Mouse (Mus musculus) stomach, embryonic 16.5 days (tissue): ENCODE data around the gene Tsc22d2. TPM values are rescaled to one million over a fixed set of nuclear protein-coding genes. Genes with fewer than 3 reads are reported as not detected.

Experiments
- ATAC-seq: fragments of 200-750 bp; cut with Nextera tagmentation; 2 replicates; pipeline ENCODE4 v1.8.0; 2017; ENCODE audit warnings: moderate number of reproducible peaks, moderate TSS enrichment; ENCODE audit not compliant: insufficient read depth, low FRiP score
- H3K27ac ChIP-seq: fragments of 300-500 bp; sonication (generic); 2 replicates; pipeline ENCODE4 v1.5.1; 2014; ENCODE audit warnings: low read length
- H3K27me3 ChIP-seq: fragments of 300-500 bp; sonication (generic); 2 replicates; pipeline ENCODE4 v1.6.1; 2014; ENCODE audit warnings: low read length, control low read depth, mixed read lengths; ENCODE audit not compliant: control insufficient read depth, insufficient read depth
- H3K36me3 ChIP-seq: fragments of 300-500 bp; sonication (generic); 2 replicates; pipeline ENCODE4 v1.6.1; 2014; ENCODE audit warnings: low read length; ENCODE audit not compliant: control insufficient read depth, insufficient read depth
- H3K4me1 ChIP-seq: fragments of 300-500 bp; sonication (generic); 2 replicates; pipeline ENCODE4 v1.6.1; 2014; ENCODE audit warnings: low read length, control low read depth, mixed read lengths; ENCODE audit not compliant: control insufficient read depth, insufficient read depth
- H3K4me2 ChIP-seq: fragments of 300-500 bp; sonication (generic); 2 replicates; pipeline ENCODE4 v1.6.1; 2014; ENCODE audit warnings: low read depth, low read length, mixed read lengths
- H3K4me3 ChIP-seq: fragments of 300-500 bp; sonication (generic); replicated peaks from 2 replicates; pipeline ENCODE4 v1.5.1; 2014; ENCODE audit warnings: mild to moderate bottlenecking, low read length
- H3K9ac ChIP-seq: fragments of 300-500 bp; sonication (generic); 2 replicates; pipeline ENCODE4 v1.6.1; 2014; ENCODE audit warnings: low read length
- H3K9me3 ChIP-seq: fragments of 300-500 bp; sonication (generic); replicated peaks from 2 replicates; pipeline ENCODE4 v1.6.1; 2016; ENCODE audit warnings: low read length, control low read depth; ENCODE audit not compliant: control insufficient read depth
- WGBS: fragments of 180-500 bp; shearing (Covaris S2); extraction: QIAGEN DNeasy Blood & Tissue Kit; methylation state at CpG from one replicate; pipeline ENCODE4 v1.1.7; 2014; 5-methylcytosine and 5-hydroxymethylcytosine counted together
- polyA plus RNA-seq: library from polyadenylated mRNA; unstranded; fragments of >200 nt; fragmentation: Nextera tagmentation; extraction: Ambion mirVana; gene quantifications from 2 replicates; pipeline ENCODE4 v1.2.1, GENCODE M21; 2015

Gene Tsc22d2
- polyA plus RNA-seq: 4.8 and 5.9 TPM in 2 replicates

DNA sequence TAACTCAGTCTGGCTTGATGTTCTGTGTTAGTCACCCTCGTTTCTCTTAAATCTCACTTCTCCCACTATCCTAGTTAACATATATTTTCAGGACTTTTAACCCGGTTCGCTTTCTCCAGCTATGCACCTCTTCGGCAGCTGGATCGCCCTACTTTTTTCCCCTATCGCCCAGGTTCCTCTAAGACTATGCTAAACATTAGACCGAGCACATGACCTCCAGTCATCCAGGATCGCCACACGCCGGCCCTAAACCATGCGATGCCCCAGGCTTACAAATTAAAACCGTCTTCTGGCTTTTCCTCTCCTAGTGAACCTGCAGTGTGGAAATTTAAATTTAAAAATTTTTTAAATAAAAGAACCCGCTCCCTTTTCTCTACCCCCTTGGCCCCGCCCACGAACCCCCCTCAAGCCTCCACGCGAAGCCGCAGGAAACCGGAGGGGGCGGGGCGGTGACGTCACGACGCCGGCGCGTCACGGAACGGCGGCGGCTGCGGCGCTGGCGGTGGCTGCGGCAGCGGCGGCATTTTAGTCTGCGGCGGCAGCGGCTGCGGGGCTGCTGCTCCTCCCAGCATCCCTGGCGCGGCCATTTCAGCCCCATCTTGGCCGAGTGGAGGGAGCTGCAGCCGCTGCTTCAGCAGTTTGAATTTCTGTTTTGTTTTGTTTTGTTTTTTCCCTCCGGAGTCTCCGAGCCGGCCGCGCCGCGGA, at the start of gene Tsc22d2:
TSS of gene Tsc22d2 (plus strand) at position 482 of the 705 bp plus-strand sequence.
- Histone ChIP-seq H3K9me3 (no peaks in the 10 kb centered on the region), H3K27ac (peak within 1 kb of the TSS; percentile 100)
- WGBS: under 1% methylated on average over 52 of the region's 52 CpGs

DNA sequence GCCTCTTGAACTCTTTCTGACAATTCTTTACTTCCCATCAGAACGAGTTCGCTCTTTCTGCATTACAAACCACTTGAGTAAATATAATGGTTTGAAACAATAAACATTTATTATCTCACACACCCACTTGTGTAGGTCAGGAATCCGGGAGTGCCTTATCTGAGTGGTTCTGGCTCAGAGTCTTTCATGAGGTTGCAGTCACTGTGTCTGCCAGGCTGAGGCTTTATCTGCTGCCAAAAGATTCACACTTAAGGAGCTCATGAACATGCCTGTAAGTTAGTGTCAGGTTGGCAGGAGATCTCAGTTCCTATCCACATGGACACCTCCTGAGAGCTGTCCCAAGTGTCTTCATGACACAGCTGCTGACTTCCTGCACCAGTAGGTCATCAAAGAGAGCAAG, 47.8 kb upstream of the Tsc22d2 start:
- no peak overlapping the region for H3K27ac ChIP-seq
- H3K9ac ChIP-seq: no peak overlapping the region
- no peak; the same call in 1 of the 2 replicates for ATAC-seq
- WGBS: 32% methylated on average over 3 of the region's 3 CpGs
- no peak overlapping the region for H3K4me3 ChIP-seq
- H3K9me3 ChIP-seq: no peaks in the 10 kb centered on the region
- H3K27me3 ChIP-seq: no peaks in the 10 kb centered on the region
- no peak overlapping the region for H3K4me2 ChIP-seq
- no peaks in the 10 kb centered on the region for H3K36me3 ChIP-seq
- H3K4me1 ChIP-seq: peaks cover 5% of the 10 kb centered on the region

More for the DNA sequence above, at the start of gene Tsc22d2:
- H3K9ac ChIP-seq: peak within 1 kb of the TSS; percentile 91
- 0 out of 2 replicates have a peak, but pooled peaks cover 4% of the 10 kb centered on the region for H3K36me3 ChIP-seq
- peak within 1 kb of the TSS; percentile 84 for H3K4me3 ChIP-seq
- ATAC-seq: peak; percentile 79
- peak within 1 kb of the TSS; percentile 96 for H3K4me2 ChIP-seq
- no peaks in the 10 kb centered on the region for H3K27me3 ChIP-seq
- 0 out of 2 replicates have a peak, but pooled peaks cover 4% of the 10 kb centered on the region for H3K4me1 ChIP-seq

DNA sequence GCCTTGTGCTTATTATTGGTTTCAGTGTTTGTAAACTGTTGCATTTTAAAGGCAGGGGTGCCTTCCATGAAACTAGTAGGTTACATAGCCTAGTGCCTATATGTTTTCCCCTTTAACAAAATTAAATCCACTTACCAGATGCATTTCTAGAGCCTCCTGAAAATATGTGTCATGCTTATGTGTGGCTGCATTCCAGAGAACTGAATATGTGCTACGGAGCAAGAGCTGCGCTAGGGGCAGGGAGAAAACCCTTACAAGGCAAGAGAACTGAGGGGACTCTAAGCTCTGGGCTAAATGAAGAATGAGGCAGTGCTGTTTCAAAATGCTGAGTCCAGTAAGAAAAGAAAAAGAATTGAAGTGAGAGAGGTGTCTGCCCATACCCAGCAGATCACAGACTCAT, 43.7 kb upstream of the Tsc22d2 start:
- 54% methylated on average over 2 of the region's 2 CpGs for WGBS
- H3K27me3 ChIP-seq: no peaks in the 10 kb centered on the region
- H3K4me3 ChIP-seq: no peak overlapping the region
- no peak for ATAC-seq
- no peak overlapping the region for H3K9ac ChIP-seq
- no peak overlapping the region for H3K27ac ChIP-seq
- no peak overlapping the region for H3K4me2 ChIP-seq
- H3K4me1 ChIP-seq: peaks cover 11% of the 10 kb centered on the region
- no peaks in the 10 kb centered on the region for H3K36me3 ChIP-seq
- no peaks in the 10 kb centered on the region for H3K9me3 ChIP-seq

DNA sequence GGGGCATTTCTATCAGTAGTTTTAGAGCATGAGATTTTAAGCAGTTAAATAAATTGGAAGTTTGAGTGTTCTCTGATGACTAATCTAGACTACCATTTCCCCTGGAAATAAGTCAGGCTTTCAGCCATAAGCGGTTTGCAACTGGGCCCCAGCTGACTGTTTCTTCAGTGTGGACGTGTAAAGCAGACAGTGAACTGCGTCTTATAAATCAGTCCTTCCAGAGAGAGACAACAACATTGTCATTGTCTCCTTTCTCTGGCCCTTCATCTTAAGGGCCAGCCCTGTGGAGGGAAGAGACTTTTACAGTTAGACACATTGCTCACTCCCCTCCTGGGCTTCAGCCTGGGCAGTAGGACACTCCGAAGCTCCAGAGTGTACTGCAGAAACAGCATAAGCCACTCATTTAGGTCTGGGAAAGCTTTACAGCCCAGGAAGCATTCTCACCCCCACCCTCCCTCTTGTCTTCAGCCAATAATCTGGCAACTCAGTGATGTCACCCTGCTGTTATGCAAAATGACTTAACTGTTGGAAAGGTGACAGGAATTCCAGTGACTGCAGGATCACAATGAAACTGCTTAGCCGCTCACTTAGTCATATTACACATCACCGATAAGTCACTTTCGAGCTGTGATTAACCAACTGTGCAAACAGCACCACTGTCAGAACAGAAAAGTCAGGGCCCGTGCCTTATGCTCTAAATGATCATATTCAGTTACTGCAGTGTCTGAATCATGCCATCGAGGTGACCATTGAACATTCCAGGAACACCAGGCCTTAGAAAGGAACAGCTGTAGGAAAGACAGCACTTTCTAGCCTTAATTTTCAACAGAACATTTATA, 42.2 kb upstream of the Tsc22d2 start:
- Histone ChIP-seq H3K4me3 (no peak overlapping the region), H3K27ac (peak overlapping the region; percentile 84), H3K9me3 (no peaks in the 10 kb centered on the region), H3K27me3 (no peaks in the 10 kb centered on the region), H3K4me1 (peaks cover 11% of the 10 kb centered on the region), H3K36me3 (no peaks in the 10 kb centered on the region), H3K4me2 (peak overlapping the region; percentile 34), H3K9ac (peak overlapping the region; percentile 37)
- WGBS: 7% methylated on average over 9 of the region's 9 CpGs
- peak; percentile 93 for ATAC-seq

DNA sequence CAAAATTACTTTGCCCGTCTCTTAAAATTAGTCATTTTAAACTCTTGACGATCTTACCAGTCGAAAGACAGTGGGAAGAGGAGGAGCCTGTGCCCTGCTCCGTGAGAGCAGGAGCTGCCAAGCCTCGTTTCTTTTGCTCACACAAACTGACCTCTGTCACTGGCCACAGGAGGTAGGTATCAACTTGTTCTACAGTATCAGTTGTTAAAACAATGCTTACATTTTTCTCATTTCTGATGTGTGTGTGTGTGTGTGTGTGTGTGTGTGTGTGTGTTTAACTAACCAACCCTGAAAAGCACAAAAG, 41.7 kb upstream of the Tsc22d2 start:
- Histone ChIP-seq H3K9me3 (no peaks in the 10 kb centered on the region), H3K4me1 (peaks cover 16% of the 10 kb centered on the region), H3K9ac (peak overlapping the region; percentile 37), H3K4me2 (peak overlapping the region; percentile 34), H3K27ac (peak overlapping the region; percentile 84), H3K4me3 (no peak overlapping the region), H3K36me3 (no peaks in the 10 kb centered on the region), H3K27me3 (no peaks in the 10 kb centered on the region)
- ATAC-seq: no peak
- WGBS: 7% methylated on average over 5 of the region's 5 CpGs

DNA sequence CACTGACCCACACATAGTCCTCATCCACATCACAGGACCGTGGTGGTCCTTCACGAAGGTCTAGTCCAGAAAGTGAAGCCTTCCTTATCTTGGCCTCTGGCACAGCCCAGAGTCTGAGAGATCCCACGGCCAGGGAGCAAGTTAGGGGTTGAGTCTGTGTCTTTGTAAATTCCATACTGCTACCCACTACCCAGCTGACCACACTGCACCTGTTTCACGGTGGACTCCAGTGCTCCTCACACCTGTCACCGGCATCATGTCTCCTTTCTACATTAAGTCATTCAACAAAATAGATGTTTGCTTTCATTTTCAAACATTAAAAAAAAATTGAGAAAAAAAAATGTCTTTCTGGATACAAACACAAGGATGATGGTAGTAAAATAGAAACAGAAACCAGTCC, 40.2 kb upstream of the Tsc22d2 start:
- no peak for ATAC-seq
- no peaks in the 10 kb centered on the region for H3K9me3 ChIP-seq

DNA sequence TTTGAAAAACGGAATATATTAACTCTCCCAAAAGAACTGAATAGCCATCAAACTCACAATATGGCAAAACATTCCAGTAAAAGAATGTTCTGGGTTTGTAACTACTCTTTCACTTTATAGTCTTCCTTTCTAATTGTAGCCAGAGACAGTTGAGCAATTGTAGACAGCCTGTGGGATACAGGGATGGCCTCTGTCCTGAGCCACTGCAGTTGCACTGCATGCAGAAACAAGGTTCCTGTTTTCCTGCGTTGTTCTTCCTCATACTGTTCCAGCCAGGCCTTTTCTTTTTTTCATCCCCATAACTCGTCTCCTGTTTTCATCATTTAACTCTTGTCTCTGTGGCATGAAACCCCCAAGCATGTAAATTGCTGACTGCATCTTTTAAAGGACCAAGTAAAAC, 37.8 kb upstream of the Tsc22d2 start:
- no peak overlapping the region for H3K27ac ChIP-seq
- H3K9ac ChIP-seq: no peak overlapping the region
- ATAC-seq: no peak
- H3K4me1 ChIP-seq: peaks cover 12% of the 10 kb centered on the region
- no peak overlapping the region for H3K4me3 ChIP-seq
- H3K27me3 ChIP-seq: no peaks in the 10 kb centered on the region
- WGBS: 63% methylated on average over 3 of the region's 3 CpGs
- no peak overlapping the region for H3K4me2 ChIP-seq
- no peaks in the 10 kb centered on the region for H3K36me3 ChIP-seq
- no peaks in the 10 kb centered on the region for H3K9me3 ChIP-seq

More for the DNA sequence above, 40.2 kb upstream of the Tsc22d2 start:
- H3K9ac ChIP-seq: no peak overlapping the region
- H3K36me3 ChIP-seq: no peaks in the 10 kb centered on the region
- WGBS: 79% methylated on average over 5 of the region's 5 CpGs
- no peaks in the 10 kb centered on the region for H3K27me3 ChIP-seq
- no peak overlapping the region for H3K4me3 ChIP-seq
- H3K4me1 ChIP-seq: peaks cover 16% of the 10 kb centered on the region
- no peak overlapping the region for H3K27ac ChIP-seq
- no peak overlapping the region for H3K4me2 ChIP-seq

DNA sequence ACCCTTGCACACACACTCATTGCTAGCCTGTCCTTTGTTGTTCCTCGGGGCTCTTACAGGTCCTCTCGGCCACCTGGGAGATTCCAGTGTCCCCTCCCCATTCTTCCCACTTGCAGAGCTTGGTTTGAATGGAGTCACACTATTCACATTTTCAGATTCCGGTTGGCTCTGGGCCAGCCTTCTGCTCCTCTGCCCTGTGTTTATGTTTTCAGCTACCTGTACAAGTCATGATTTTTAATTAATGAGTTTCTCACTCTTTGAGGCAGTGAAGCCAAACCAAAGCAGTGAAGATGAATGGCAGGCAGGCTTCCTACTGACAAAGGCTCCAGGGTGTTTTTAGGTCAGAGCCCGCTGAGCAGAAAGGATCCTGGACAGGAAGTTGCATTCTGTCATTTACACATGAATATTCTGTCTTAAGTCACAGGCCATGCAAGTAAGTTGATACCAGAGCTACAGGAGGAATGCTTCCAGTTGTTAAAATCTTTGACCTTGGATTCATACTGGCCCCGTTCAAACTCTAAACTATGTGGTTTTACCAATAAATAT, 36.9 kb upstream of the Tsc22d2 start:
- no peak overlapping the region for H3K27ac ChIP-seq
- no peak overlapping the region for H3K4me2 ChIP-seq
- WGBS: 29% methylated on average over 5 of the region's 5 CpGs
- H3K9ac ChIP-seq: no peak overlapping the region
- ATAC-seq: no peak
- no peaks in the 10 kb centered on the region for H3K36me3 ChIP-seq
- peaks cover 5% of the 10 kb centered on the region; the same call in 1 of the 2 replicates for H3K4me1 ChIP-seq
- no peaks in the 10 kb centered on the region for H3K9me3 ChIP-seq
- no peak overlapping the region for H3K4me3 ChIP-seq
- no peaks in the 10 kb centered on the region for H3K27me3 ChIP-seq

DNA sequence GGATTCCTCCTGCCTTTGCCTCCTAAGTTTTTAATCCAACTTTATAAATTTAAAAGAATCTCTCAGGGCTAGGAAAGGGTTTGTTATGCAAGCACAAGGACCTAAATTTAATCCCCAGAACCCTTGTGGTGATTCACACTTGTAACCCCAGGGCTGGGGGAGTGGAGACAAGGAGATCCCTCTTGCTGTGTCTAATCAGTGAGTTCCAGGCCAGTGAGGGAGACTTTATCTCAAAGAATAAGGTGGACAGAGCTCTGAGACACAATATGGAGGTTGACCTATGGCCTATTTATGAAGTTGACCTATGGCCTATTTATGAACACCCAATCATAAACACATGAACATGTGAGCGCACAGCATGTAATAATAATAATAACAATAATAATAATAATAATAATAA, 31.8 kb upstream of the Tsc22d2 start:
- Histone ChIP-seq H3K27me3 (no peaks in the 10 kb centered on the region), H3K9me3 (no peaks in the 10 kb centered on the region), H3K36me3 (no peaks in the 10 kb centered on the region), H3K4me2 (no peak overlapping the region), H3K4me1 (0 out of 2 replicates have a peak, but pooled peaks cover 2% of the 10 kb centered on the region), H3K4me3 (no peak overlapping the region), H3K27ac (no peak overlapping the region), H3K9ac (no peak overlapping the region)
- no peak for ATAC-seq
- WGBS: 89% methylated on average over 1 of the region's 1 CpGs
